Mouse (Mus musculus): ENCODE measurements around the gene Lrrc8e. TPM values are rescaled to one million over a fixed set of nuclear protein-coding genes. Genes with fewer than 3 reads are reported as not detected.
"Not testable (repeated sequence)": the region's sequence is repeated elsewhere in the genome, so short reads cannot be mapped to it uniquely, and the experiment has no call there.

Lrrc8e gene
- total RNA-seq, 2 experiments from 2014 or later, result not detected

DNA sequence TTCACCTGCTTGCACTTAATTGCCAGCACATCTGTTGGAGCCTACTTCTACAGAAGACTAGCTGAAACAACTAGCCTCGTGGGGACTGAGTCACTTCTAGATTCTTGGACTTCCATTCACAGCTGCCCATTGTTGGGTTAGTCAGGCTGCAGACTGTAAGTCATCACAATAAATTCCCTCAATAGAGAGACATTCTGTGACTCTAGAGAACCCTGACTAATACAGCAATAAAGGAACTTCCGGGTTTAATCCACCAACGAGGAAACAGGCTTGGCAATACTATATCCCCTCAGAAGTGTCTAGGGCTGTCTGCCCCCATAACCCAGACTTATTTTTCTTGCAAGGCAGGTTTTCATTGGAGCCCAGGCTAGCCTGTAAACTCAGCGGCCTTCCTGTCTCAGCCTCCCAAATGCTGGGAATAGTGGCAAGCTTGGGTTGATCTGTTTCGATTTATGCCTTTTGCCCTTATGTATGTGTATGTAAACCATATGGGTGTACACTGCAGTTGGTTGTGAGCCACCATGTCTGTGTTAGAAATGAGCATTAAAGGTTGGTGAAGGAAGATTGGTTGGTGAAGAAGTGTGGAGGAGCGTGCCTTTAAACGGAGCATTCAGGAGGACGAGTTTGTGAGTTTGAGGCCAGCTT lies 25.6 kb downstream of the Lrrc8e start:
- intact Hi-C loops (cut with DNase I), result loop anchor here (2.0 to 5.0 kb wide), 3 partner anchors 13 to 120 kb away; partner anchors contain the start of genes Ccl25, Elavl1, Gm49320 and Map2k7
- no peak for DNase-seq (ENCODE audit: low spot score in 2 of 2)

DNA sequence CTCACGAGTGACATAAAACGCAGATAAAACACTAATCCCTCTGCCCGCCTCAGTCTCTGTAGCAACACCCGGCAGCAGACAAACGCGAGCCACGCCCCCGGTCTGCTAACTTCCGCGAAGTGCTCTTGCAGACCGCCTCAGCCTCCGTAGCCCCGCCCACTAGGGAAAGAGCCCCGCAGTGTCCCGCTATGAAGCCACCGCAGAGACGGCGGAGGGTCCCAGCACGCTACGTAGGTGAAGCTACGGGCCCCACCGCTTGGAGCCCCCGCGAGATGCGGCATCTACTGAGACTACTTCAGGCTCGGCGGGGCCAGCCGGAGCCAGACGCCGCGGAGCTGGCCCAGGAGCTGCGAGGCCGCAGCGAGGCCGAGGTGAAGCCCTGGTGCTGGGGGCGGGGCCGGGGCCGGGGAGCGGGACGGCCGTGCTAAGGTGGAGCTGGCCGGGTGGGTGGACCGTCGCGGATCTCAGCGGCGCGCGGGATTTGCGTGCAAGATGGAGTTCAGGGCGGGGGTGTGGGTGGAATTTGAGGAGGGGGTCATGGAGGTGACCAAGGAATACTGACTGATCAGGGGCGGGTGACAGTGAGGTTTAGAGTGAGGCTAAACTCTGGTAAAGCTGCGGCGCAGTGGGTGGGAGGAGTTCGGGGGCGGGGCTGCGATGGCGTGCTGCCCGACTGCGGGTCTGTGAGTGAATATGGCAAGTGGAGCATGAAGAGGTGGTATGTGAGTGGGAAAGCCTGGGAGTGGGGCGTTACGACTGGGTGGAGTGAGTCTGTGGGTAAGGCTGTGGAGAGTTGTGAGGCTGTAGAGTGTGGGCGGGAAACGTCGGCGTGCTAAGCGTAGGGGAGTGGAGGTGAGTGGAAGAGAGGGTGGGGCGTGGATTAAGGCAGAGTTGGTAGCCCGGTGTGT lies 26.6 kb downstream of the Lrrc8e start, which contains the start of gene Snapc2:
Gene Snapc2, plus strand, starts transcription at position 147 of the 908 bp plus-strand sequence.
- intact Hi-C loops (cut with DNase I), result loop anchor here (2.0 to 5.0 kb wide), 3 partner anchors 14 to 119 kb away; partner anchors contain the start of genes Ccl25, Elavl1, Gm49320 and Map2k7
- peak; percentile 96 to 97 for DNase-seq (ENCODE audit: low spot score in 2 of 2)

DNA sequence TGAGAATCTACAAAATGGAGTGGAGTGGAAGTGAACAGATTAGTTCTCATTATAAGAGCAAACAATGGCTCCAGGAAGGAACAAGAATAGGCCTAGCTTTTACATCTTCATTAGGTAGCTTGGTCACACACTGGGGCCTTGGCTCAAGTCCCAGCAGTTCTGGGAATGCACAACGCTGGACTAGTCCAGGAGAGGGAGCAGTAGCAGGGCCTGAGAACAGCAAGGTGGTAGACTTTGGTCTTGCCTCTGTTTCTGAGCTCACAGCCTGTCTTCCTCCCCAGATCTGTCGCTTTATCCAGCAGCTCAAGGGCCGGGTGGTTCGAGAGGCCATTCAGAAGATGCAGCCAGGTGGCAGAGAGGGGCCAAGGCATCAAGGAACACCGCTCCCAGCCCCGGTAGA lies 27.4 kb downstream of the Lrrc8e start:
- peak in 1 of 2 experiments; percentile 79 for DNase-seq (ENCODE audit: low spot score in 2 of 2)
- intact Hi-C loops (cut with DNase I), result loop anchor here (5.0 kb wide), 1 partner anchor 118 kb away; no protein-coding TSS in a partner anchor

DNA sequence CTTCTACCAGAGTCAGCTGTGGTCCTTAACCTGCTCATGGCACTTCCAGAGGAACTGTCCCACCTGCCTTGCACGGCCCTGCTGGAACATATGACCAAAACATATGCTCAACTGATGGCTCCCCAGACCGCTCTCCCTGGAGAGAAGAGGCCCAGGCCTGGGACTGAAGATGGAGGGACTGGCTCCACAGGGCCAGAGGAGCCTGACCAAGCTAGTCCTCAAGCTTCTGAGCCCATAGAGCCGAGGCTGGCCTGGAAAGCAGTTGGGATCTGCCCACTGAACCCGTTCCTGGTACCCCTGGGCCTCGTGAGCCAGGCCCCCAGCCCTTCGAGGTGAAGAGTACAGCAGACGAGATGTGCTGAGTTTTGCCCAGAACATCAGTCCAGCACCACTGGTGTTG lies 28.8 kb downstream of the Lrrc8e start:
- intact Hi-C loops (cut with DNase I), result loop anchor here (5.0 kb wide), 2 partner anchors 38 to 422 kb away; partner anchors contain the start of gene Prr36

DNA sequence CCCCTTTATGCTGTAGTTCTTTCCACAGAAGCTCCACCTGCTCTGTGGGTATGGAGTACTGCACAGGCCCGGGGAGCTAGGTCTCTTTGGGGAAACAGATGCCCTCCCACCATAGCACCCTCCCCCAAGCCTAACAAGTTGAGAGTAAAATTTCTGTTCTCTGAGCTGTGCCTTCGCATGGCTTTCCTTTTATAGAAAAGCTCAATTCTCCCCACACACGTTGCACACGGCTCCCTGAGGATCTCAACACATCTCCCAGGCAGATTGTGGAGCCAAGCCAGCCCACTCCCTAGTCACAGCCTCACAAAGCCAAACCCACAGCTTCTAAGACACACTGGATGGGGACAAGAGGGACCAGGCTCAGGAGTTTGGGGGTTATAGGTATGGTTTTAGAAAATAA lies 30.3 kb downstream of the Lrrc8e start:
- DNase-seq (ENCODE audit: low spot score in 2 of 2), result peak; percentile 82 to 98
- intact Hi-C loops (cut with DNase I), result loop anchor here (5.0 kb wide), 2 partner anchors 40 to 420 kb away; partner anchors contain the start of gene Prr36

More for the DNA sequence above, 28.8 kb downstream of the Lrrc8e start:
- DNase-seq (ENCODE audit: low spot score in 2 of 2), result not testable (repeated sequence)

DNA sequence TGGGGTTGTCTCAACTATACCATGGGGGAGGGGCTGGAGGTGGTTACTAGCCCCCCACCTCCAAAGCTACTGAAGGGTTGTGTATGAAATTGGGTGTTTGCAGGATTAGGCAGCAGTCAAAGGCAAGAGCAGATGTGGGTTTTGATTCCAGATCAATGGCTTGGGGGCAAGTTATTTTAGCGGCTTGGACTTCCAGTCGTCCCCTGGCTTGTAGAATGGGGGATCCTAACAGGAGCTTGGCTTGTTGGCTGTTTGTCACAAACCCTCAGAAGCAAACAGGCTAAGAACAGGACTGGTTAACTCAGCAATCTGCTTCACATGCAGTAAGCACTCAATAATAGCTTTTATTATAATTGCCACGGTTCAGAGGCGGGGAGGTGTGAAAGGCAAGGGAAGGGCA lies 30.7 kb downstream of the Lrrc8e start:
- intact Hi-C loops (cut with DNase I), result loop anchor here (5.0 kb wide), 2 partner anchors 40 to 420 kb away; partner anchors contain the start of gene Prr36
- no peak for DNase-seq (ENCODE audit: low spot score in 2 of 2)

DNA sequence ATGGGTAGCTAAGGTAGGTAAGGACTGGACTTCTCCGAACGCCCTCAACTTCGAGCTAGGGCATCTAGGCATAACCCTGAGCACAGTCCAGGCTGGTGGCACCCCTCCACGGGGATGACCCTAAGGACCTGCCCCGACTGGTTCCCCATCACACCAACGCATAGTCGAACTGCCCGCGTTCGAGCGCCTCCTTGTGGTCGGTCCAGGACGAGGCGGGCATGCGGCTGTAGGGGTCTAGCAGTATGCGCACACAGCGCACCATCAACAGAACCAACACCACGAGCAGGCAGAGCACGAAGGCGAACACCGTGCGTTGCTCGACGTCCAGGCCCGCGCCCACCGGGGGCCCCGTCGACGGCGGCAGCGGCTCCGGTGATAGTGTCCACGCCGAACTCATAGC lies 31.6 kb downstream of the Lrrc8e start:
- intact Hi-C loops (cut with DNase I), result loop anchor here (5.0 kb wide), 2 partner anchors 41 to 419 kb away; partner anchors contain the start of gene Prr36

DNA sequence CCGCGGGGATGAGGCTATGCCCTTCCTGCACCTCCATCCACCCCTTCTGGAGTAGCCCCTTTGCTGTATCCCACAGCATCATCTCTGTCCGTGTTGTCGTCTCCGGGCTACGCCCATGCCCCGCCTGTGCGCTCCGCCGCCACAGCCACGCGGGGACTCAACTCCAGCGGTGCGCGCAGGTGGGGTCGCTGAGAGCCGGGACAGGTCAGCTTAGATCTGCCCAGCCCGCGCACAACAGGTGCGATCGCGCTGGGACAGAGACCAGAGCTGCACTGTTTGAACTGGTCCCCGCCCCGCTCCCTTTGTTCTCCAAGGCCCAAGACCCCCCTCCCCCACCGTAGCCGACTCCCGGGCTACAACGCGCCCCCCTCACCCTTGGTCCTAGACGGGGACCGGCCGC lies 32.1 kb downstream of the Lrrc8e start:
- peak in 1 of 2 experiments; percentile 56 for DNase-seq (ENCODE audit: low spot score in 2 of 2)

More for the DNA sequence above, 31.6 kb downstream of the Lrrc8e start:
- peak; percentile 77 to 86 for DNase-seq (ENCODE audit: low spot score in 2 of 2)

DNA sequence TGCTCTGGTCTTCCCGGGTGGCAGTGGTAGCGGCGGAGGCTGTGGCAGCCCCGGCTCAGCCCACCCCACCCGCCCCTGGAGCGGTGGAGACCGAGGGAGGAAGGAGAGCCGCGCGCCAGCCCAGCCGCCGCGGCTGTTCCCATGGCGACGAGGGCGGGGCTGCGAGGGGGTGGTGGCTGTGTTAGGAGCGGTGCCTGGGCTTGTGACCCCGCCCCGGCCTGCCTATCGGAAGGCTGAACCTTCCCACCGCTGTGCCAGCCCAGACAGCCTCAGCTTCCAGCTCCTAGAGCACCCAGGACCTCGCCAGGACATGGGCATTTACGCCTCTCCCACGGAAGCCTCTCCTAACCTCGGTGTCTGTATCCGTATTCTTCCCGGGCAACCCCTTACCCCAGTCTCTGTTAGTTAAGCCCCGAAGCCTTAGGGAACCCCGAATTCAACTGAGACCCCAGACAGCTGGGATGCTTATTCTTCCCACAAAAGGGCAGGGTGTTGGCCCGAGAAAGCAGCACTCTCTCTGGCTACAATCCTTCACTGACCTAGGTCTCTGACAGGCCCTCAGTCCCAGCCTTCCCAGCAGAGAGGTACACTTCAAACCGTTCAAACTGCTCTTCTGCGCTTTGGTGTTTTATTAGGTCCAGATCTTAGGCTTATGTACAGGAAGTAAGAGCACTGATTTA lies 32.6 kb downstream of the Lrrc8e start, which contains the start of gene Ctxn1:
Gene Ctxn1, minus strand, starts transcription at position 150 of the 680 bp plus-strand sequence.
- intact Hi-C loops (cut with DNase I), result loop anchor here (5.0 kb wide), 2 partner anchors 42 to 418 kb away; partner anchors contain the start of gene Prr36
- peak; percentile 91 to 94 for DNase-seq (ENCODE audit: low spot score in 2 of 2)

More for the DNA sequence above, 32.1 kb downstream of the Lrrc8e start:
- intact Hi-C loops (cut with DNase I), result loop anchor here (5.0 kb wide), 2 partner anchors 41 to 419 kb away; partner anchors contain the start of gene Prr36

DNA sequence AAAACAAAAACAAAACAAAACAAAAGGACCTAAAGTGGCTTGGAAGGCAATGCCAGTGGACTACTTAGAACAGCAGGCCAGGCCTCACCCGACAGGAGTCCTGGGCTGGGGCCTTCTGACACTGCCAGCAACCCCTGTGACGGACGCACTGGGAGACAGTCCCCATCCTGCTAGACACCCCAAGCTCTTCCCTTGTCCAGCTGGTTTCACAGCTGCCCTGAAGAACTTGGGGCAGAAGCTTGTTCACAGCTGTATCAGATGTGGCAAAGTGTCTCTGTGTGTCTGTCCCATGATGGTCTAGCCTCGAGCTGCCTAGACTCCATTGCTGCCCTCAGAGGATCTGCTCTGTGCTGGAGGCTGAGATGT lies 33.2 kb downstream of the Lrrc8e start:
- intact Hi-C loops (cut with DNase I), result loop anchor here (5.0 to 10.0 kb wide), 3 partner anchors 42 to 418 kb away; partner anchors contain the start of gene Prr36
- DNase-seq (ENCODE audit: low spot score in 2 of 2), result no peak

DNA sequence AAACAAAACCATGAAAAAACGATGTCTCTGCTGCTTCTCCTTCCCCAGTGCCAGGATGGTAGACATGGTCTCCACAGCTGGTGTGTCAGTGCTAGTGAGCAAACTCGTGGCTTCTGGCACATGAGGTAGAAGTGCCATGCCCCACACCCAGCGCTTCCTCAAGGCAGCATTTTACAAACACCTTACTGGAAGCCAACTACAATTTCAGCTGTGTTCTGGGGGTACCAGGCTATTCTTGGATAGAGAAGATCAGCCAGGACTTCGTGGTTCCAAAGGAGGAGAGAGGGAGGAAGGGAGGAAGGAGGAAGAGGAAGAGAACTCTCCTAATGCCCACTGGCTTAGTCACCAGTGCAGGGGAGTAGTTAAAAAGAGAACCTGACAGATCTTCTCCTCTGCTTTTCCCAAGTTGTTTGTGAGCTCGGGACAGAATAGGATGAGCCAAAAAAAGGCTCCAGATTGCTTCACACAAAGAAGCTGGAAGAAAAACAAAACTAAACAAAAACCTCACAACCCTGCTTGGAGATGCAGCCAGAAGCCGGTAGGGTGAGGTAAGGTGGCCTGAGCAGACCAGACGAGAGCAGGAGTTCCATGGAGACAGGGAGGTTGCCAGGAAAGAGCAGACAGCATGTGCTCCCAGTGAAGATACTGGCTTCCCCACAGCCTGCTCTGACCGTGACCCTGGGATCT lies 36.6 kb downstream of the Lrrc8e start:
- peak in 1 of 2 experiments; percentile 88 for DNase-seq (ENCODE audit: low spot score in 2 of 2)
- intact Hi-C loops (cut with DNase I), result loop anchor here (10.0 kb wide), 1 partner anchor 142 kb away; no protein-coding TSS in a partner anchor

DNA sequence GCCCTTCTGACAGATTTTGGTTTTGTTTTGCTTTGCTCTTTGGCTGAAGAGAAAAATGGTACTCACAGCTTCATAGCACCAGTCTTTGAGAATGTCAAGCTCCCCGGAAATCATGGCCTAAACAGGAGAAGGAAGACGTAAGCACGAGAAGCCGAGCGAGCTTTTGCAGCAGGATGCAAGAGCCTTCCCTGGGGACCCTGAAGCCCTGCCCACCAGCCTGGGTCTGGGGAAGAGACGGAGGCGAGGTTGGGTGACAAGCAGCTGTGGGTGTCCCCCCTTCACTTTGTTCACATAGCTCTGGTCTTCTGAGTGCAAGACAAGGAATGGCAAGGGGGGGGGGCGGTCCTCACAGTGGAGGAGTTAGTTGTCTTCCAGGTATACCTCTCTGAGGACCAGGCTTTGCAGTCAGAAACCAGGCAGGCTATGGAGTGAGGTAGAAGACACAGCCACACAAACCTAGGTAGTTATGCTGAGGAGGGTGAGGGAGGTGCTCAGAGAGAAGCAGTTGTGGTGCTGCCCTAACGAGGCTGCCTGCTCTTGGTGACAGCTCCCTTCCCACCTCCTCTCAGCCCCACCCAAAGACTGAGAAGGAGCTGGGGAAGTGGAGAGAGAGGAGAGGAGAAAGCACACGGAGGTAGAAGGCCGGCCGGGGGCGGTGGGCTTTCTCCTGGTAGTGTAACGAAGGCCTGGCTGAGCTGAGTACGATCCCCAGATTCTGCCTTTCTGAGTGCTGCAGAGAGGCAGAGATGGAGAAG lies 38.7 kb downstream of the Lrrc8e start:
- DNase-seq (ENCODE audit: low spot score in 2 of 2), result peak in 1 of 2 experiments; percentile 53

DNA sequence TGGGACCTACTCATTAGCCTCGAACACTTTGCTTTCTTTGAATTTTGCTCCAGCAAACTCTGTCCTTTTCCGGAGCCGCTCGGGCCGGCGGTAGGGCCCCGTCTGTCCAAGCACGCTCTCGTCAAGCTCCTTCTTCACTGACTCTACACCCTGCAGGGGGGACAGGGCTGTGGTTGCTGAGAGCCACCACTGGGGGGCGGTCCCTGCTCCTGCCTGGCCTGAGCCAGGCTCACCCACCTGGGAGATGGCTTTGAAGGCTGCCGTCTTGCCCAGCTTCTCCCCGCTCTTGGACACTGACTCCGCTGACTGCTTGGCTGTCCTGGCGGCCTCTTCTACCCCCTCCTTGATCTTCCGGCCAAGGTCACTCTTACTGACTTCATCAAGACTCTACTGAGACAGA lies 41.0 kb downstream of the Lrrc8e start:
- DNase-seq (ENCODE audit: low spot score in 2 of 2), result no peak
- intact Hi-C loops (cut with DNase I), result loop anchor here (10.0 kb wide), 1 partner anchor 137 kb away; no protein-coding TSS in a partner anchor

More for the DNA sequence above, 38.7 kb downstream of the Lrrc8e start:
- intact Hi-C loops (cut with DNase I), result loop anchor here (10.0 kb wide), 1 partner anchor 139 kb away; no protein-coding TSS in a partner anchor

DNA sequence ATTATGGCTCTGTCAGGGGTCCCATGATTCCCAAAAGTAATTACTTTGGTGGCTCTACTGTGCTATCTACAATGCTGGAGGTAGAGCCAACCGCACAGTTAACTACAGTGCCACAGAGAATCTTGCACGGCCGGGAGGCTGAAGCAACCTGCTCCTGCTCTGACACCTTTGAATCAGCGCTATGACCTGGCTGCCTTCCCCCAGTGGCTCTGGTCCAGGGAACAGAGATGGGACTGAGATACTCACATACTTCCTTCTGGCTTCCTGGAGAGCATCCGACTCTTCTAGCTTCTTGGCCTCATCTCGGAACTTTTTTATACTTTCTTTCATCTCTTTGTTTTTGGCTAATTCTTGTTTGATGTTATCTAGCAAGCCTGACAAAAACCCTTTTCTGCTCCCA lies 43.0 kb downstream of the Lrrc8e start:
- intact Hi-C loops (cut with DNase I), result loop anchor here (10.0 kb wide), 1 partner anchor 135 kb away; no protein-coding TSS in a partner anchor
- no peak for DNase-seq (ENCODE audit: low spot score in 2 of 2)

DNA sequence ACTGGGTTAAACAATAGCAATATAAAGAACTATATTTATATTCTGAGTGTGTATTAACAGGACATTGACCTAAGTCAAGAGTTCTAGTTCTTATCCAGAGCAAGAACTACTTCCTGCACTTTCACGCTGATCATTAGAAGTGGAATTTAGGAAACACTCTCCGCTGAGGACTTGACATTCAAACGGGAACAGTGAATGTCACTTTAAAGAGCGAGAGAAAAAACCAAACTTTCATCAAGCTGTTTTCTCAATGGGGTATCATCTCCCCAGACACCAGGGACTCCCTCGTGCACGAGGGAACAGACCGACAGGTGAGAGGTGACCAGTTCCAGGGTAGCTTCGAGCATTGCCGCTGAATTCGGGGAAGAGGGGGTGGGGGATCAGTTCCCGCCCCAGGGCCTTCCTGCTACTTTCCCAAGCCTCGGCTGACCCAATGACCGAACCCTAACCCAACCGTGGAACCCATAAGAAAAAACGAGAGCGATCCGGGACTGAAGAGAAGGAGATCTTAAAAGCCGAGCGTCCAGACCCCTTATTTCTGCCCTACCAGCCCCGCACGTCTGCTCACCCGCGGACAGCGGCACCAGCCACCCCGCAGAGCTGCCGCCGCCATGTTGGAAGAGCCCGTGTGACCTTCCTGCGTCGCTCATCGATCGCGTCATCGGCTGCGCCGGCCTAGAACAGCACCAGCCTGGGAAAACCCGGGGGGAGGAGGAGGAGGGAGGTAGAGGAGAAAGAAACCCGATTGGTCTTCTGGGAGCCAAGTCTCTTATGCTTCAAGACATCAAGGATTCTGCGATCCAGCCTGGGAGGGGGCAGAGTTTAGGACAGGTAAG lies 48.9 kb downstream of the Lrrc8e start, which contains the start of gene Timm44:
Gene Timm44, minus strand, starts transcription at position 639 of the 836 bp plus-strand sequence.
- intact Hi-C loops (cut with DNase I), result loop anchor here (5.0 kb wide), 1 partner anchor 47 kb away; no protein-coding TSS in a partner anchor
- peak; percentile 96 to 99 for DNase-seq (ENCODE audit: low spot score in 2 of 2)

DNA sequence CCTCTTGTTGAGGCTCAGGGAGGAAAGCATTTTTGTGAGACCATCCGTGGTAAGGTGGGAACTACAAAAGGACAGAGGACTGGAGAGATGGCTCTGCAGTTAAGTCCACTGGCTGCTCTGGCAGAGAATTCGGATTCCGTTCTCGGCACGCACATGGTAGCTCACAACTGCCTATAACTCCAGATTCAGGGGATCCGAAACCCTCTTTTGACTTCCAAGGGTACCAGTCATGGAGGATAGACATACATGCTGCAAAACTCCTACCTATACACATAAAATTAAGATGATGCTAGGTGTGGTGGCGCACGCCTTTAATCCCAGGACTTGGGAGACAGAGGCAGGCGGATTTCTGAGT lies 49.5 kb downstream of the Lrrc8e start:
- no peak for DNase-seq (ENCODE audit: low spot score in 2 of 2)
- intact Hi-C loops (cut with DNase I), result loop anchor here (5.0 kb wide), 1 partner anchor 46 kb away; no protein-coding TSS in a partner anchor
